Mouse (Mus musculus) right cerebral cortex, postnatal 25 days (tissue): ENCODE data around the gene Ctns.

Source experiments
- DNase-seq: peaks from one replicate; pipeline ENCODE4 v3.0.0; 2022

Ctns gene

GRCm38 (mm10) chr11:73137116-73137515 is 61.7 kb downstream of the Ctns start:
- DNase-seq, result no peak

DNA sequence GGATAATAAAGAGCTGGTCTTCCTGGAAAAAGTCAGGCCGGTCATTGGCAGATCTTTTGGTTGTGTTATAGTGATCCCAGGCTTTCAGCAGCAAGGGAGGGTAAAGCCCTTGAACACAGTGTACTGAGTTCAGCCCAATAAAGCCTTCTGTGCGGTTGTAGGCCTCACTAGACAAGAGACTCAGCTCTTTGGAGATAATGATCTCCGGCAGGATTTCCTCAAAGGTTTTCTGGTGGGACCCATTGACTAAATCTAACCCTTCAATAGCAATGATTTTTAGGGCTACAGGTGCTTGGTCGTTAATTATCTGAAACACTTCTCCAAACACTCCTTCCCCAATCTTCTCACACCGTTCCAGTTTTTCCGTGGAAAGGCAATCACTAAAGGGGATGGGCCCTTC is 62.3 kb downstream of the Ctns start:
- no peak for DNase-seq

DNA sequence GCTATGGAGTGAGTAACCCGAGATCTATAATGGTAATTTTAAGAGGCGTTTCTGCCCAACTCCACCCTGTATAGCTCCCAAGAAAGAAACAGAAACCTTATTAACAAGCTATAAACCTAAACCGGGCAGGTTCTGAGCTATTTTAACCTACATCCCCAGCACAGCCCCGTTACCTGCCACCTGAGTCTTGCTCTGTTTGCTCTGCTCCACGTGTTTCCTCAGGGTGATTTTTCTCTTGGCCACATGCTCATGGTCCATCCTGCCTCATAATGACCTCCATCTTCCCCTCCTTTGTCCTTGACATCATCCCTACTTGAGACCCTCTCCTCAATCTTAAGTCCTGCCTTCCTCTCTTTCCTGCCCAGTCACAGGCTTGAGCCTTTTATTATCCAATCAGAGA is 64.6 kb downstream of the Ctns start:
- no peak for DNase-seq
